Mouse (Mus musculus): Measurements from ENCODE around the gene Fmod.

DNA sequence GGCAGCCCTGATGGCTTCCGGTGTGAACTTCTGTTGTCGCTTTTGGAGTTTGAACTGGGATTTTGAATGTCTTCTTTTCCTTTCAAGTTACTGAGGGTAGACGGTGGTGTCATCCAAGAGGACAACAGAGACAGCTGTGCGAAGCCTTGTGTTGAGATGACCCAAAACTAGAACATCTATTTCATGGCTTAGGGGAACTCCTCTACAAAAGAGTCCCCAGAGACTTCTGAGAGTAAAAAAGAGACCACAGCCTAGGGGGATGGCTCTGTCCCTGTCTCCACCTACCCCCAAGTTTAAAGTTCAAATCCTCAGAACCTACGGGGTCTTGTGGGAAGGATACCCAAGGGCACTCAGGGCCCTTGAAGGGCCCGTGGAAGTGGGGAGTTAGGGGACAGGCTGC lies 7.8 kb downstream of the Fmod start:
- TF ChIP-seq CTCF (IDR thresholded peaks at IDR 0.05) (no peak), POLR2A (IDR thresholded peaks at IDR 0.05; ENCODE audit: insufficient read depth, low read depth, low read length) (no peak)

All from heart, adult 2 months (tissue).